Mouse (Mus musculus): ENCODE measurements around the gene Foxp1.

DNA sequence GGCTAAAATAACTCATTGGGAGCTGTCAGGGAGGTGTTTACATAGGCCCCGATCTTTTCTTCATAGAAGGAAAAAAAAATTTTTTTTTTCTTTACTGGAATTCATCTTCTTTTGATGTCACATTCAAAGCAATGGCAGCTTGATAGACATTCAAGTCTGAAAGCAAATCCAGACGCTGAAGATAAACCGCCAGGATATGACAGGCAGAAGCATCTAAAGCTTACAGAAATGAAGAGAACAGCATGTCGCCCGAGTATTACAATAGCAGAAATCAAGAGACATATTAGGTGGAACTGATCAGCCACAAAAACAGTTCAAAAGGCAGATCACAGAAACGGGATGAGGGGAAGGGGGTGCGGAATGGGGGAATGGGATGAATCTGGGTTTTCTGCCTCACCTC is 425.3 kb downstream of the Foxp1 start:
- TF ChIP-seq CTCF (IDR thresholded peaks at IDR 0.05; ENCODE audit: borderline replicate concordance, extremely low read depth, insufficient read depth, insufficient read length) (no peak), POLR2A (IDR thresholded peaks at IDR 0.05; ENCODE audit: borderline replicate concordance, extremely low read depth, insufficient read depth, insufficient read length, poor library complexity, severe bottlenecking) (no peak)

Measured in brain, embryonic 14.5 days (tissue).